In the genomic region with DNA sequence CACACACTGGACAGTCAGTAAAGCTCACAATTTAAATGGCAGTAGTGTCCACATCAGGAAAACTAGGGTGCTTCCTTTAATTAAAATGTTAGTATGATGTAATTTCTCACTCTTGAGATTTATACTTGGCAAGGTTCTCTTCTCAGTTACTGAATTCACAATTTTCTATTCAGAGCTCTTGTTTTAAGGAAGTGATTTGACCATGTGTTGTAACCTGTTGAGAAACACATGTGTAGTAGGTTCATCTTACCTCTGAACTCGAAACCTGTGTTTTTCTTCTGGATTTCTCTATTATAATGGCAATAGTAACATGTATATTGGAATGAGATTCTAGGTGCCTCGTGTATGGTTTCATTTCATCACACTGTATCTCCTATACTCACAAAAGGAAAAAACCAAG, we compare ENCODE assay signal across 19 mouse cellular contexts.
DNase-seq lines count a peak whose midpoint lies in the region; ATAC-seq lines count a peak whose summit lies in the region.
"Had no signal": no experiment of that assay in that cellular context is flagged by ENCODE, and none has a peak within 500 bp of the region (broad histone marks: within the 10 kb centered on the region; RNA-seq: fewer than 3 reads in every experiment).

No protein-coding gene starts in this region.

- H3K9ac ChIP-seq in liver, embryonic 11.5 days (ENCODE audit: low read depth, low read length) = no peak overlapping the region
- H3K9ac ChIP-seq: embryonic facial prominence, embryonic 12.5 days; forebrain, embryonic 13.5 days had no signal

- no peak overlapping the region for H3K27ac ChIP-seq in liver, embryonic 11.5 days (ENCODE audit: low read depth, low read length)
- H3K27ac ChIP-seq: embryonic facial prominence, embryonic 10.5 days; embryonic facial prominence, embryonic 12.5 days; forebrain, embryonic 13.5 days had no signal

- no peaks in the 10 kb centered on the region for H3K27me3 ChIP-seq in liver, embryonic 11.5 days (replicated peaks; ENCODE audit: control insufficient read depth, insufficient read depth, low read length)
- H3K27me3 ChIP-seq: embryonic facial prominence, embryonic 12.5 days; forebrain, embryonic 13.5 days; Patski had no signal

- H3K9me3 ChIP-seq in liver, embryonic 11.5 days (ENCODE audit: control insufficient read depth, low read length) = no peaks in the 10 kb centered on the region
- H3K9me3 ChIP-seq: embryonic facial prominence, embryonic 10.5 days; embryonic facial prominence, embryonic 12.5 days; forebrain, embryonic 13.5 days had no signal

- H3K36me3 ChIP-seq in liver, embryonic 11.5 days (ENCODE audit: control insufficient read depth, insufficient read depth, low read length) = peaks cover 24% of the 10 kb centered on the region; the same call in 1 of the 2 replicates

- H3K4me1 ChIP-seq in liver, embryonic 11.5 days (replicated peaks; ENCODE audit: control insufficient read depth, insufficient read depth, low read length) = no peaks in the 10 kb centered on the region
- H3K4me1 ChIP-seq: embryonic facial prominence, embryonic 10.5 days; embryonic facial prominence, embryonic 12.5 days; forebrain, embryonic 13.5 days had no signal

- 89% methylated on average over 2 of the region's 2 CpGs for WGBS in liver, embryonic 11.5 days

- peak; percentile 54 for DNase-seq in 416B (ENCODE audit: low read depth)
- DNase-seq in liver, embryonic 11.5 days (ENCODE audit: low spot score) = no peak
- no peak for DNase-seq in kidney, adult 18-20 months
- DNase-seq: adrenal gland, adult 8-10 months; adrenal gland, postnatal 14 days; adrenal gland, postnatal 36 days; cerebellum, adult 11-12 months; cerebellum, adult 2 months; cerebellum, adult 9-10 months; cerebellum, postnatal 10 days; cerebellum, postnatal 25 days had no signal

- ATAC-seq in granulocyte monocyte progenitor cell, adult 5-6 weeks (replicated peaks; ENCODE audit: poor library complexity, severe bottlenecking) = peak; percentile 65
- ATAC-seq in megakaryocyte progenitor cell, adult 5-6 weeks (replicated peaks; ENCODE audit: poor library complexity) = 0 out of 2 replicates have a peak, but pooled peaks have one; percentile 13
- ATAC-seq in liver, embryonic 11.5 days (replicated peaks; ENCODE audit: low FRiP score) = no peak
- ATAC-seq: activated CD4-positive, CD25-positive, alpha-beta regulatory T cell, adult 4 months; forebrain, embryonic 13.5 days; forebrain, embryonic 16.5 days; Patski had no signal

- H3K4me3 ChIP-seq in liver, embryonic 11.5 days (ENCODE audit: low read depth, low read length) = no peak overlapping the region
- H3K4me3 ChIP-seq: embryonic facial prominence, embryonic 10.5 days; embryonic facial prominence, embryonic 12.5 days; forebrain, embryonic 13.5 days had no signal

- no peak overlapping the region for H3K4me2 ChIP-seq in liver, embryonic 11.5 days
- H3K4me2 ChIP-seq: embryonic facial prominence, embryonic 12.5 days; forebrain, embryonic 13.5 days had no signal
